Mouse (Mus musculus): ENCODE measurements around the gene Olfr194.

- TF ChIP-seq CTCF (IDR thresholded peaks at IDR 0.05; ENCODE audit: extremely low read depth, insufficient read length, insufficient replicate concordance, low read depth, low read length) (no peak), POLR2A (IDR thresholded peaks at IDR 0.05; ENCODE audit: low read depth, low read length) (no peak)
Measured at GRCm38 (mm10) chr16:59151996-59152395, 31.1 kb upstream of the Olfr194 start.
